Mouse (Mus musculus) embryonic facial prominence, embryonic 15.5 days (tissue): ENCODE data around the gene Cracr2a. TPM values are rescaled to one million over a fixed set of nuclear protein-coding genes. Genes with fewer than 3 reads are reported as not detected.

ENCODE experiments used
- ATAC-seq: fragments of 200-750 bp; cut with Nextera tagmentation; 2 replicates; pipeline ENCODE4 v1.8.0; 2017; ENCODE audit warnings: low read depth, moderate TSS enrichment; ENCODE audit not compliant: insufficient number of reproducible peaks, low FRiP score, low TSS enrichment
- H3K27ac ChIP-seq: fragments of 300-500 bp; sonication (generic); replicated peaks from 2 replicates; pipeline ENCODE4 v1.5.1; 2015; ENCODE audit warnings: mild to moderate bottlenecking, inconsistent platforms
- H3K27me3 ChIP-seq: fragments of 300-500 bp; sonication (generic); 2 replicates; pipeline ENCODE4 v1.6.1; 2015; ENCODE audit warnings: inconsistent platforms
- H3K36me3 ChIP-seq: fragments of 300-500 bp; sonication (generic); 2 replicates; pipeline ENCODE4 v1.6.1; 2015; ENCODE audit warnings: mild to moderate bottlenecking, inconsistent platforms
- H3K4me1 ChIP-seq: fragments of 300-500 bp; sonication (generic); 2 replicates; pipeline ENCODE4 v1.6.1; 2015; ENCODE audit warnings: inconsistent platforms
- H3K4me2 ChIP-seq: fragments of 300-500 bp; sonication (generic); replicated peaks from 2 replicates; pipeline ENCODE4 v1.6.1; 2015; ENCODE audit warnings: mild to moderate bottlenecking, inconsistent platforms
- H3K4me3 ChIP-seq: fragments of 300-500 bp; sonication (generic); replicated peaks from 2 replicates; pipeline ENCODE4 v1.5.1; 2015; ENCODE audit warnings: mild to moderate bottlenecking, inconsistent platforms
- H3K9ac ChIP-seq: fragments of 300-500 bp; sonication (generic); 2 replicates; pipeline ENCODE4 v1.6.1; 2015; ENCODE audit warnings: inconsistent platforms
- H3K9me3 ChIP-seq: fragments of 300-500 bp; sonication (generic); replicated peaks from 2 replicates; pipeline ENCODE4 v1.6.1; 2016; ENCODE audit warnings: inconsistent platforms
- WGBS: fragments of 180-500 bp; shearing (Covaris S2); methylation state at CpG from one replicate; pipeline ENCODE4 v1.1.7; 2015; 5-methylcytosine and 5-hydroxymethylcytosine counted together
- polyA plus RNA-seq: library from polyadenylated mRNA; unstranded; fragments of >200 nt; fragmentation: Nextera tagmentation; extraction: Ambion mirVana; gene quantifications from 2 replicates; pipeline ENCODE4 v1.2.1, GENCODE M21; 2015

The Cracr2a gene
- polyA plus RNA-seq, 1 experiment from 2014 or later: 1.6 TPM

GRCm38 (mm10) chr6:127565951-127566732, 5.0 kb downstream of the Cracr2a start:
- H3K9me3 ChIP-seq: no peaks in the 10 kb centered on the region
- peaks cover 5% of the 10 kb centered on the region; the same call in 1 of the 2 replicates for H3K4me1 ChIP-seq
- no peak overlapping the region for H3K4me2 ChIP-seq
- H3K9ac ChIP-seq: no peak overlapping the region
- H3K27ac ChIP-seq: no peak overlapping the region
- 80% methylated on average over 7 of the region's 7 CpGs for WGBS
- ATAC-seq: no peak
- no peaks in the 10 kb centered on the region for H3K27me3 ChIP-seq
- H3K36me3 ChIP-seq: no peaks in the 10 kb centered on the region
- no peak overlapping the region for H3K4me3 ChIP-seq

GRCm38 (mm10) chr6:127571849-127572550, 10.9 kb downstream of the Cracr2a start:
- H3K4me1 ChIP-seq: no peaks in the 10 kb centered on the region
- 63% methylated on average over 8 of the region's 8 CpGs for WGBS
- no peaks in the 10 kb centered on the region for H3K36me3 ChIP-seq
- no peak overlapping the region for H3K4me2 ChIP-seq
- no peak overlapping the region for H3K27ac ChIP-seq
- no peak overlapping the region for H3K9ac ChIP-seq
- ATAC-seq: no peak
- no peaks in the 10 kb centered on the region for H3K9me3 ChIP-seq
- H3K27me3 ChIP-seq: no peaks in the 10 kb centered on the region
- H3K4me3 ChIP-seq: no peak overlapping the region

GRCm38 (mm10) chr6:127573779-127574463, 12.8 kb downstream of the Cracr2a start:
- H3K9me3 ChIP-seq: no peaks in the 10 kb centered on the region
- H3K9ac ChIP-seq: no peak overlapping the region
- no peak for ATAC-seq
- no peak overlapping the region for H3K4me2 ChIP-seq
- WGBS: 70% methylated on average over 11 of the region's 11 CpGs
- H3K27me3 ChIP-seq: no peaks in the 10 kb centered on the region
- H3K4me1 ChIP-seq: no peaks in the 10 kb centered on the region
- no peak overlapping the region for H3K27ac ChIP-seq
- no peaks in the 10 kb centered on the region for H3K36me3 ChIP-seq
- no peak overlapping the region for H3K4me3 ChIP-seq

GRCm38 (mm10) chr6:127575194-127575593, 14.1 kb downstream of the Cracr2a start:
- Histone ChIP-seq H3K4me1 (no peaks in the 10 kb centered on the region), H3K27me3 (no peaks in the 10 kb centered on the region), H3K9ac (no peak overlapping the region), H3K4me2 (no peak overlapping the region), H3K27ac (no peak overlapping the region), H3K36me3 (no peaks in the 10 kb centered on the region), H3K4me3 (no peak overlapping the region), H3K9me3 (no peaks in the 10 kb centered on the region)
- WGBS: 81% methylated on average over 2 of the region's 2 CpGs
- no peak for ATAC-seq

- Histone ChIP-seq H3K4me3 (no peak overlapping the region), H3K27ac (no peak overlapping the region), H3K4me1 (peaks cover 11% of the 10 kb centered on the region), H3K9me3 (no peaks in the 10 kb centered on the region), H3K9ac (no peak overlapping the region), H3K27me3 (no peaks in the 10 kb centered on the region), H3K36me3 (no peaks in the 10 kb centered on the region), H3K4me2 (no peak overlapping the region)
- no peak for ATAC-seq
- WGBS: 53% methylated on average over 4 of the region's 4 CpGs
These were observed 16.6 kb downstream of the Cracr2a start for GRCm38 (mm10) chr6:127577688-127578087.

GRCm38 (mm10) chr6:127578316-127578715, 17.2 kb downstream of the Cracr2a start:
- no peak overlapping the region for H3K27ac ChIP-seq
- no peak for ATAC-seq
- H3K27me3 ChIP-seq: no peaks in the 10 kb centered on the region
- no peak overlapping the region for H3K4me2 ChIP-seq
- peaks cover 13% of the 10 kb centered on the region for H3K4me1 ChIP-seq
- WGBS: 76% methylated on average over 7 of the region's 7 CpGs
- H3K9me3 ChIP-seq: no peaks in the 10 kb centered on the region
- H3K9ac ChIP-seq: no peak overlapping the region
- H3K4me3 ChIP-seq: no peak overlapping the region
- no peaks in the 10 kb centered on the region for H3K36me3 ChIP-seq

GRCm38 (mm10) chr6:127578810-127579209, 17.7 kb downstream of the Cracr2a start:
- no peaks in the 10 kb centered on the region for H3K36me3 ChIP-seq
- no peak for ATAC-seq
- no peak overlapping the region for H3K4me2 ChIP-seq
- H3K27ac ChIP-seq: no peak overlapping the region
- no peaks in the 10 kb centered on the region for H3K27me3 ChIP-seq
- no peak overlapping the region for H3K9ac ChIP-seq
- 72% methylated on average over 5 of the region's 5 CpGs for WGBS
- H3K4me3 ChIP-seq: no peak overlapping the region
- no peaks in the 10 kb centered on the region for H3K9me3 ChIP-seq
- peaks cover 13% of the 10 kb centered on the region for H3K4me1 ChIP-seq

GRCm38 (mm10) chr6:127581915-127582314, 20.8 kb downstream of the Cracr2a start:
- Histone ChIP-seq H3K4me3 (no peak overlapping the region), H3K9me3 (no peaks in the 10 kb centered on the region), H3K27me3 (no peaks in the 10 kb centered on the region), H3K4me2 (peak overlapping the region; percentile 41), H3K27ac (no peak overlapping the region), H3K9ac (no peak overlapping the region), H3K36me3 (no peaks in the 10 kb centered on the region), H3K4me1 (peaks cover 13% of the 10 kb centered on the region)
- no peak for ATAC-seq
- WGBS: 50% methylated on average over 12 of the region's 12 CpGs

GRCm38 (mm10) chr6:127582391-127583176, 21.4 kb downstream of the Cracr2a start:
- Histone ChIP-seq H3K9me3 (no peaks in the 10 kb centered on the region), H3K36me3 (no peaks in the 10 kb centered on the region), H3K4me2 (peak overlapping the region; percentile 41), H3K27me3 (no peaks in the 10 kb centered on the region), H3K4me1 (peaks cover 13% of the 10 kb centered on the region), H3K4me3 (peak overlapping the region; percentile 9), H3K27ac (no peak overlapping the region), H3K9ac (no peak overlapping the region)
- ATAC-seq: peak; percentile 24; the same call in 1 of the 2 replicates
- 3% methylated on average over 15 of the region's 15 CpGs for WGBS

- Histone ChIP-seq H3K9me3 (no peaks in the 10 kb centered on the region), H3K4me1 (no peaks in the 10 kb centered on the region), H3K27ac (no peak overlapping the region), H3K9ac (no peak overlapping the region), H3K4me3 (no peak overlapping the region), H3K36me3 (no peaks in the 10 kb centered on the region), H3K4me2 (no peak overlapping the region), H3K27me3 (peaks cover 3% of the 10 kb centered on the region; the same call in 1 of the 2 replicates)
- 71% methylated on average over 3 of the region's 3 CpGs for WGBS
- ATAC-seq: no peak
These were observed 30.3 kb downstream of the Cracr2a start for GRCm38 (mm10) chr6:127591467-127591866.

GRCm38 (mm10) chr6:127593487-127593886, 32.3 kb downstream of the Cracr2a start:
- Histone ChIP-seq H3K27ac (no peak overlapping the region), H3K36me3 (no peaks in the 10 kb centered on the region), H3K4me3 (no peak overlapping the region), H3K27me3 (peaks cover 3% of the 10 kb centered on the region; the same call in 1 of the 2 replicates), H3K9ac (no peak overlapping the region), H3K4me2 (no peak overlapping the region), H3K9me3 (no peaks in the 10 kb centered on the region), H3K4me1 (no peaks in the 10 kb centered on the region)
- 52% methylated on average over 4 of the region's 4 CpGs for WGBS
- ATAC-seq: no peak
